Mouse (Mus musculus) T-cell, adult 2 months (primary cell): ENCODE results near the gene 4930522L14Rik.
"Not testable (repeated sequence)": the region's sequence is repeated elsewhere in the genome, so short reads cannot be mapped to it uniquely, and the experiment has no call there.

ENCODE experiments used
- DNase-seq: peaks from one replicate; pipeline ENCODE4 v3.0.0; 2022; ENCODE audit warnings: low spot score

The 4930522L14Rik gene

DNA sequence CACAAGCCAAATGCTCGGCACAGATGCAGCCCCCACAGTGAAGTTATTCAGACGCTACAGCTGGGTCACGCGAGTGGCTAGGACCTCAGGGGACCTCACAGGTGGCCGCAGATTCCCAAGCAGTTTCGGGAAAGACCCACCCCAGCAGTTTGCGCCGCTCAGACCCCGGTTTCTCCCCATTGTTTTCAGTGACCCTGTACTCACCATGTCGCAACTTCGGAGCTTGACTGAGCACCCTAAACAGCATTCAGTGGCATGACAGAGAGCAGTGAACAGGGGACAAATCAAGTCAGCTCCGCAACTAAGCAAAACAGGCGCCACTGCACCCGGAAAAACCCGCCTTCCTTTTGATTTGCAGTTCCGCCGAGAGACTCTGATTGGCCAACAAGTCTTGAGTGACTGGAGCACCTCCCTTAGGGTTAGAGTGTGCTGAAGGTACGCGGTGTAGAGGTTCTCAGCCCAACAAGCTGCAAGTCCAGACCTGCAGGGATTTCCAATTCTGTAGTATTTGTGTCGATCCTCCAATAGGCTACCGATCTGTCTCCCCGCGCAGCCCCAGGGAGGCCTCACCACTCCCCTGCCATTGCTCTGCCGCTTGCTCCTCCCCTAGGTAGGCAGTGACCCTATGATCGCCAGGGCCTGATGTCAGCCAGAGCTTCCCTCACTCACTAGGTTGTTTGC is at the start of gene 4930522L14Rik:
Gene 4930522L14Rik (minus strand): TSS at position 496 of the 681 bp plus-strand sequence.
- DNase-seq: peak; percentile 79

GRCm38 (mm10) chr5:109801466-109801865 is 49.8 kb upstream of the 4930522L14Rik start:
- not testable (repeated sequence) for DNase-seq

- not testable (repeated sequence) for DNase-seq
Observed at GRCm38 (mm10) chr5:109799948-109800347, 48.3 kb upstream of the 4930522L14Rik start.

- DNase-seq: not testable (repeated sequence)
Observed at GRCm38 (mm10) chr5:109797017-109797416, 45.3 kb upstream of the 4930522L14Rik start.

GRCm38 (mm10) chr5:109795967-109796652 is 44.4 kb upstream of the 4930522L14Rik start:
- peak; percentile 62 for DNase-seq

- DNase-seq: not testable (repeated sequence)
Observed at GRCm38 (mm10) chr5:109752073-109752780, 541 bp upstream of the 4930522L14Rik start.

GRCm38 (mm10) chr5:109745081-109745480 is 6.6 kb downstream of the 4930522L14Rik start:
- DNase-seq: not testable (repeated sequence)

GRCm38 (mm10) chr5:109717341-109717740 is 34.3 kb downstream of the 4930522L14Rik start:
- DNase-seq: not testable (repeated sequence)

GRCm38 (mm10) chr5:109691205-109691965 is 60.3 kb downstream of the 4930522L14Rik start:
- not testable (repeated sequence) for DNase-seq

GRCm38 (mm10) chr5:109690537-109691201 is 61.0 kb downstream of the 4930522L14Rik start, which contains the start of gene 5430403G16Rik:
Gene 5430403G16Rik, minus strand, starts transcription at chr5:109691041.
- DNase-seq: peak; percentile 86
